Mouse (Mus musculus) kidney, adult 18-20 months (tissue): ENCODE measurements around the gene Pde7b.

ENCODE experiments used
- DNase-seq: peaks from one replicate; pipeline ENCODE4 v3.0.0; 2021

Pde7b gene

DNA sequence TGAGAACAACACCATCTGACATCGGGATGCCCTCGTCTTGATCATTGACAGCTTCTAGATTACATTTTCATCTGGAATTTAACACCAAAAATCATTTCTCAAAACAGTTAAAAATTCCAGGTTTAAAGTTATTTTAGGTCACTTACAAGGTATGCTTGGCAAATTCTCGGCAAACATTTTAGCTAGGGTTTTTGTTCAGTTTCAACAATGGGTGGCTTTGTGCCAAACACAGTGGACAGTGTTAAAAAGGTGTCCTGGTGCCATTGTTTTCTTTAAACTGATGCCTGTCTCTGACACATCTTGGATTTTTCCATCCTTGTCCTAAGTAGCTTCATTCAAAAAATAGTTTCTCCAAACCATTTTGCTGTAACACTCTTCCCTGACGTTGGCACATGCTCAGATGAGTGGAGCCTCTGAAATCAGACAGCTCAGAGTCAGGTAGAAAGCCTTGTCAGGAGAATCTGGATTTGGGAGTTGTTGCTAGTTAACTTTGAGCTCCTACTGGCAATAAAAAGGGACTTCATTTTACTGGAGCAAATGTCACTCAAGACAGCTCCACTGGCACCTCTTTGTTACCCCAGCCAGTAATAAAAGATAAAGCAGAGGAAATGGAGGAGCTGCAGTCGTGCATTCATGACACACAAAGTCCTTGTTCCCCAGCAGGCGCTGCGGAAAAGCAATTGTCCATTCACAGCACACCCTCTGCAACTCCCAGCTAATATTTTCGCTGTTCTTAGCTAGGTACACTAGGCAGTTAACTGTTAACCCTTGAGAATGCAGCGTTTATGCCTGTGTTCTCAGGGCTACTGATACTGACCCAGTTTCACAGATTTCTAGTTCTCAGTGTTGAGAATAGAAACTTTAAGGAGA is 2.0 kb downstream of the Pde7b start:
- DNase-seq, result peak; percentile 46

DNA sequence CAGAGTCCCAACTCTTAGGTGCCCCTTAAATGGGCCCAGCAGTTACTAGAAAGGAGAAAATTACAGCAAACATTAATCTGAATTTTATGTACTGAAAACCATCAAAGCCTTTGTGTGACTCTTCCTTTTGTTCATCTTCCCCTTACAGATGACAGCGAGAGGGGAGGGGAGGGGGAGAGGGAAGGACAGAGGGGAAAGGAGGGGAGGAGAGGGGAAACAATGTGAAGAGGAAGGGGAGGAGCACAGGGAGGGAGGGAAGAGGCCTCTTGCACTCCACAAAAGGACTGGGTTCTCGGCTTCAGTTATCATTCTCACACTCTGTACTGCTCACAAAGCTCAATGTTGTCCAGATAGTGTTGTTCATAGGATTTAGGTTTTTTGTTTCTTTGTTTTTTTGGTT is 5.7 kb downstream of the Pde7b start:
- no peak for DNase-seq

DNA sequence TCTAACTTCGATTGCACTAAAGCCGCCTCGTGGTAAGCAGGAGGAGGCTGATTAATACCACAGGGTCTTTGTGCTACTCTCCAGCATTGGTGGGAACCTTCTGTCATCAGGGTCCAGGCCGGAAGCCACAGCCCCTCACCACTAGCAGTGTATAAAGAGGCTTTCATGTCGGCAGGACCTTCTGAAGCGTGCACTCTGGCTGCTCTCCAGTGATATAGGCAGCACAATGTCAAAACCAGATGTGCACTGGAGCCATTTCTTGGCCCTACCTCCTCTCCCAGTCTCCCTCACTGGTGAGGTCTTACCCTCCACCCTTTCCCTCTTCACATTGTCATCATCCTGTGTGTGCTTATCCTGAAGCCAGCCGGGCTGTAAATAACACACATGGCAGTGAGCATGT is 24.2 kb downstream of the Pde7b start:
- DNase-seq, result no peak

DNA sequence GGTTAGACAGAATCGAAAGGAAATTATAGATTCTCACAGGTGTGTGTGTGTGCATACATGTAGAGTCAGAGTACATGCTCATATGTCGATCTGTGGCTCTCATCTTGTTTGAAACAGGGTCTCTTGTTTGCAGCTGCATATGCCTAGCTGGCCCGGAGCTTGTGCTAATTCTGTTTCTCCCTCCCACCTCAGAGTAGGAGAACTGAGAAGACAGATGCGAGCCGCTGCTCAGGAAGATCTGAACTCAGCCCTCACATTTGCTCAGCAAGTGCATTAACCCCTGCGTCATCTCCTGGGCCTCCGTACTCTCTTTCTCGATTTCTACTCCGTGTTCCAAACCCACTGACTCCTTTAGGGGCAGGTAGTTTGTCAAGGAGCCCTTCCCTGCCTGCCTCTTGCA is 25.0 kb downstream of the Pde7b start:
- DNase-seq, result no peak

DNA sequence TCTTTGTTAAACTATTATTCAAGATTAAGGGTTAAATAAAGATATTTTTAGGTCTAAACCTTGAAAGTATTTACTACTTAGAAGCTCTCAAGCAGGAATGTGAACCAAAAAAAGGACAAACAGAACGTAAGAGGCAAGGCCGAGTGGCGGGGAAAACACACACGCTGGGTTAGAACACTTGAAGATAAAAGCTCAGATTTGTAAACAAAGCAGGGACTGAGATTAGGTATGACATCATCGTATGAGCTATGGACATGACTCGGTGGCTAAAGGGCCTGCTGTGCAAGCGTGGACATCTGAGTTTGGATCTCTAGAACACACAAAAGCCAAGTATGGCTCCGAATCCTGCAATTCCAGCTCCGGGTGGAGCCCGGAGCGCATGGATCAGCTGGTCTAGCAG is 29.2 kb downstream of the Pde7b start:
- no peak for DNase-seq

DNA sequence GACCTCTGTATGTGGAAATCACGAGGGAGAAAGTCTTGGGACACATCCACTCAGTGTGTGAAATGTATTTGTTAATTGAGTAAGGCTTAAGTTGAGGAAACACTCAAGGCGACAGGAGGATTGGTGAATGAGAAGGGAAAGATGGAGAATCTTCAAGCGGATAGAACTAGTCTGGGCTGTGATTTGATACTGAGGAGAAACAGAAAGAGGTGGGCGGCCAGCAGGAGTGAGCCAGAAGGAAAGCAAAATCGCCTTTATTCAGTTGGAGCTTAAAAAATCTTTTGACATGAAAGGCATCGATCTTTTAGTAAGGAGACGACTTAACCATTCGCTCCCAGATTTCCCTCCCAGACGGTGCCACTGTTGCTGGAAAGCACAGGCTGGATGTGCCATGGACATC is 34.9 kb downstream of the Pde7b start:
- DNase-seq, result no peak

DNA sequence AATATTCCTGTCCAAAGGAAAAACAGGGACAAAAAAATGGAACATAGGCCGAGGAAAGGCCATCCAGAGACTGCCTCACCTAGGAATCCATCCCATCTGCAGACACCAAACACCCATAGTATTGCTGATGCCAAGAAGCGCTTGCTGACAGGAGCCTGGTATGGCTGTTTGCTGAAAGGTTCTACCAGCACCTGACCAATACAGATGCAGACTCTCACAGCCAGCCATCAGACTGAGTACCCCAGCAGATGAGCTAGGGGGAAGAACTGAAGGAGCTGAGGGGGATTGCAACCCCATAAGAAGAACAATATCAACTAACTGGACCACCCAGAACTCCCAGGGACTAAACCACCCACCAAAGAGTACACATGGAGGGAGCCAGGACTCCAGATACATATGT is 40.7 kb downstream of the Pde7b start:
- no peak for DNase-seq

DNA sequence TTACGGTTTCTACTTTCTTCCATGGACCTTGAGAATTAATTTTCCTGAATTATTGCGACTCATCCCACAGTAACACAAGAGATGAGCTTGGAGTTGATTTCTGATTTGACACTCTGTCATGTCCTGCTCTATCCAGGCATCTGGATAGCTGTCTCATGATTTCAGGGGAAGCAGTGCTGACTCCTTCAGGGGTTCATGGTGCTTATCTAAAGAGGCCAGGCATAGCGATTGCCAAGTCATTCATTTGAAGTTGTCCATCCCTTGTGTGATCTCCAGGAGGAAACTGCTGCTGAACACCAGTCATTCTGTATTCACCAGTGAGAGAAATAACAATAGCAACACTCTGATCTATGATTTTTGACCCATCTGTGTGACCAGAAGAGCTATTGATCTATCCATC is 43.9 kb downstream of the Pde7b start:
- no peak for DNase-seq

DNA sequence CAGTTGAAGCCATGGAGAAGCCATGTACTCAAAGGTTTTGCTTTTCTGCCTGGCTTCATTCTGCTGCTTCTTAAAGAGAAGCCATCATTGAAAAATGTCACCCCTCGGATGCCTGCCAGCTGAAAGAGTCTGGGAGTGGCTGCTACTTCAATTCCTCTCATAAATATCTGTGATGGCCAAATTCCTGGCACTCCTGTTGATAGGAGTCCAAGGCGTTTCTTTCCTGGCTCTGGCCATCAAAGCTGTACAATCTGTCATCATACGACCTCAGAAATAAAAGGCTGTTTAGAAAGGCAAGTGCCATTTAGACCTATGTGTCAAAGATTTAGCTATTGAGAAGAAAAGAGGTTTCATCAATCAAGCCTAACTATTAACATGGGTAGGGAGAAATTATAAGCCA is 49.6 kb downstream of the Pde7b start:
- DNase-seq, result no peak

DNA sequence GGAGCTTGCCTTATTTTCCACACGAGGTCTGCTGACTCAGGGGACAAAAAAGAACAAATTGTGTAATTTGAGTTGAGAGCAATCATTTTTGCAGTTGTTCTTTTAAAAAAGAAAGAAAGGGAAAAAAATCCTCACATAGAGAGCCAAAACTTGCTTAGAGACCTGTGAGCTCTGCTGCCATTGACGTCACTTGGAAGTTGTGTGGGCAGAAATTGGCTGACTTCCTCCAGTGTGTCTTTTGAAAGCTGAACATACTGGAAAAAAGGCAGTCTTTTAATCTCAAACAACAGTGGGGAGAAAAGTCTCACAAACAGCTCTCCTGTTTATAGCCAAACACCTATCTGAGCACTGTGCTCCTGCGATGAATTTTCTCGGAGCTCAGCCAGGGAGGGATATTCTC is 51.1 kb downstream of the Pde7b start:
- no peak for DNase-seq

DNA sequence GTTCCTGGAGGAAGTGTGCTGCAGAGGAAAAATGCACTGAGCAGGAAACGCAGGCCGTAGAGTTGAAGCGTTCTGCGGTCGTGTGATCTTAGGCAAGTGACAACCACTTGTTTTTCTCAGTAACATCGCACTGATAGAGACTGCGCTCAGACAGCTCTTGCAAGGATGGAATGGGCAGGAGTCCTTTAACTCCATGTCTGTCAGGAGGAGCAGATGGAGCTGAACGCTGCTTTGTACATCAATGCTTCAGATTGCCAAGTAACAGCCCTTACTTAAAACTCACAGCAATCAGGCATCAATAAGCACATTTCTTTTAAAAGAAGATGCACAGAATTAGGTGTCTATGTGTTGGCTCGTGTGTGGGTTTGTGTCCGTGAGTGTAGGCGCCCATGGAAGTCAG is 52.3 kb downstream of the Pde7b start:
- no peak for DNase-seq

DNA sequence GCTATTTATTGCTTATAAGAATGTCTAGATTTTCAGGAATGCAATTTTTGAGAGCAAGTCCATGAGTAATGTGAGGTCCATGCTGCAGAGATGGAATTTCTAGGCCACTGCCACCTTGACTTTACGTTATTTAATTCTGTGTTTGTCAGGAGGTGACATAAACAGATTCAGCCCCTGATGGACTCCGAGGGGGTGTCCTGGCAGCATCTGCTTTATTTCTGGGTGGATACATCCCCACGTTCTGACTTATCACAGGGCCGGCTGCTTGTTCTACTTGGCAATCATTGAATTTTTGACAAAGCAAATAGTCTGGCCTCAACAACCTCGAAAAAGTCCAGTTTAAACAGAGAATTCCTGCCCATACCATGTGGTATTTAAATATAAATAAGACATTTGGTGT is 53.3 kb downstream of the Pde7b start:
- DNase-seq, result no peak

DNA sequence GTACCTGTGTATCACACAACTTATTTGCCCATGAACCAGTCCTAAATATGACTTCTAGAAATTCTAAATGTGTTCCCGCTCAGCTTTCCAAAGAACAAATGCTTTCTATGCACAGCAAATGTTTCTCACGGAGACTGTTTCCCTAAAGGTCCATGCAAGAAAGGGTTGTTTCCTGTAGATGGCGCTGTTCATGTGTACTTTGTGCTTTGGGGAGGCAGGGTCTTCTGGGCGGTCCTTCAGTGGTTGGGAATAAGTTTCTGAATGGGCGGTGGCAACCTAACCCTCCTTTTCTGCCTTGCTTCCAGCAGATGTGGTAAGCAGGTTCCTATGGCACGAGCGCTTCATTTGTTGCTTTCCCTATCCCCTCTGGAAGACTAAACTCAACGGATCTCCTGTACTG is 54.3 kb downstream of the Pde7b start:
- DNase-seq, result no peak

DNA sequence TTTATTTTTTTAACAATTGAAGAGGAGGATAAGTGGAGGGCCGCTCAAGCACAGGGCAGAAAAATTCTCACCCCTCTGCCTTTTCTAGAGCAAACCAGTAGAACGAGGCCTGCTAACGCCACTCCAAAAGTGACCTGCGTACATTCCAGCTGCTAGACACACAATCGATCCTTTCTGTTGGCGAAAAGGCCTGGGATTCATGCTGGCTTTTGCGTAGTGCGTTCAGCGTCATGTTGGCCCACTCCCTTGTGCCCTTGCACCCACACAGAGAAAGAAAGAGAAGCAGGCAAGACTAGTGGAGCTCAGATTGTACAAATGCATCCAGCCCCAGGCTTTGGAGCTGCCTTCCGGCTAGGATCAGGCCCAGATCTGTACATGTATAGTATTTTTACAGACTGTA is 55.4 kb downstream of the Pde7b start:
- no peak for DNase-seq

DNA sequence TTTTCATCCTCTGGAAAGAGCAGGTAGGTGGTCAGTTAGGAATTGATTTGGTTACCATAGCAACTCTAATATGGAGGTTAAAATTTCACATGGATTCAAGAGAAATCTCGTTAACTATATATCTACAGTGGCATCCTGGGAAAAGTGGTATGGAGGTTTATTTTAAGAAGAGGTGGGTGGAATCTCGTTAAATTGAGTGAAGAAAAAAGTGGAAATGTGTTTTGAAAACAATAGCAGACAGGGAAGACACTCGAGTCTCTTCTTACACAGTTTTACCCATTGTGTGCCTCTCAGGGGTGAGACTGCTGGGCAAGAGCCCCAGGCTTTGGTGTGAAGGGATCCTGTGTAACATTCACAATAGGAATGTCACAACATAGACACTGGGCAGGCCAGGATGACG is 56.3 kb downstream of the Pde7b start:
- no peak for DNase-seq

DNA sequence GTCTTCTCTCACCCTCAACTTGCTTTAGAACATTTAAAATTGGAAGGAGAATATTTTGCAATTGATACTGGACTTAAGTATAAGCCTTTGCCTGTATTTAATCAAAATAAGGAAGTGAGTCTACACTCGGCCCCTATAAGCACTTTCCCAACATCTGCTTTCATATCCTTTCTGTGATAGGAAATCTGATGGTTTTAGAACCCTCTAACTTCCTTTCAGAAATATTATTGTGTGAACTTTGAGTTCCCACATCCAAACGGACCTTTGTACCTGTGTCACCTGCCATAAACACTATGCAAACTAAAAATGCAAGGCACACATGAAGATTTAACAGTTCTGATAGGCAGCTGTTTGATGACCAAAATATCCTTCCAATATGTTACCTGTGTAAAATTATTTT is 58.2 kb downstream of the Pde7b start:
- DNase-seq, result no peak

DNA sequence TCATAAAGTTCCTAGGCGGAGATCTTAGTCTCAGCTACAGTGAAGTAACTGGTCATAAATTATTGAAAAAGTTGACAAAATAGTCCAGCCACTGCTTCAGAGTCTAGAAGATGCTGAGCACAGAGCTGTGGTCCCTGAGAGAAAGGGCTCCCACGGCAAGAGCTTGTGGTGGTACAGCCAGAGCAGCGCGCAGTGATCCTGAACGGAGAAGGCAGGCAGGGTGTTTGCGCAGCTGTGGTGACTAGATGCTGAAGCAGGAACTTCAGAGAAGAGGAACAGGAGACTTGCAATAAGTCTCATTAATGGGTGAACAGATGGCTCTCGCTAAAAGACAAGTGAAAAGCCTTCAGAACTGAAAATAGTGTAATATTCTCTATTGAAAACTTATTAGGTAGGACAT is 61.9 kb downstream of the Pde7b start:
- peak; percentile 14 for DNase-seq

DNA sequence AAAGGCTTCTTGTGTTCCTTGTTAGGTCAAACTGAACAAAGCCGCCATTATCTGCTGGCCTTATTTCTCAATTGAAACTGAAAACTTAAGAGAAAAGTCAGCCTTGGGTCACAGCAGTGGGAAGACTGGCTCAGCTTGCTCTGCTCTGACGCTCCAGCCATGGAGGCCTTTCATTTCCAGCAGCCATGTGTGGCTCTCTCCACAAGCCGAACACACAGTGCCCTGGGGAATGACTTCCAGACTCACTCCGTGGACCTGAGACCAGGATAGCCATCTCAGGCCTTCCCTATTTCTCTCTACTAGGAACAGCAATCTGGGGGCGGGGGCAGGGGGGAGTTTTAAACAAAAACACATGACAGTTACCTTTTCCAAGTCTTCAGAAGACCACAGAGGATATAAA is 63.2 kb downstream of the Pde7b start:
- no peak for DNase-seq

DNA sequence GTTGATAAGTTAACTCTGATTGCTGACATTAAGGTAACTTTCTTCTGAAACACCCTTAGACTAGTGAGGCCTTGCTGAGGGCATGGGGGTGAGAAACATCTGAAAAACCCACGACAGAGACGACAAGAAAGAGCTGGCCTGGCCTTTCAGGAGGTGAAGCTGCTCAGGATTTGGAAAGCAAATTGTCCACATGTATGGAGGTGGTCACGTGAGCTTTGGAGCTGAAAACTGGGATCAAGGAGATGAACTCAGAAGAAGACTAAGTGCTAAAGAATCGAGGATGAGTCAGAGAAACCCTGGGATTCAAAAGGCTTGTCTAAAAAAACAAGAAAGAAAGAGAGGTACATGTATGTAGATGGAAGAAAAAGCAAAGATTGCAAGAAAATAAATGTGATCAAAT is 65.2 kb downstream of the Pde7b start:
- no peak for DNase-seq

DNA sequence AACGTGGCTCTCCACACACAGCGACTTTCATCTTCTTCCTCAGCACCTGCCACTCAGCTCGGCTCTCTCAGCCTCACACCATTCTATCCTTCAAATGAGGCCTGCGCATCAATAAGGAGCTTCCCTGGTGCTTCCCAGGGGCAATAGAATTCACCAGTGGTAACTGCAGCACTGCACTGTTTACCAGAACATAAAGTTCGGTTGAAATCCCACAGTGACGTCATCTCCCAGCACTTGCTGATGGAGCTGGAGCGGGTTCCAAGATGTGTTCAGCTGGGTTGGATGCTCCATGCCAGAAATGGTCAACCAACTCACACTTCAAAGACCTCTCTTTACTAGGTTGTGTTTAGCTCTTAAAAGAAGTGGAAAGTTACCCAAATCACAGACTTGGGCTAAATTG is 65.6 kb downstream of the Pde7b start:
- no peak for DNase-seq

DNA sequence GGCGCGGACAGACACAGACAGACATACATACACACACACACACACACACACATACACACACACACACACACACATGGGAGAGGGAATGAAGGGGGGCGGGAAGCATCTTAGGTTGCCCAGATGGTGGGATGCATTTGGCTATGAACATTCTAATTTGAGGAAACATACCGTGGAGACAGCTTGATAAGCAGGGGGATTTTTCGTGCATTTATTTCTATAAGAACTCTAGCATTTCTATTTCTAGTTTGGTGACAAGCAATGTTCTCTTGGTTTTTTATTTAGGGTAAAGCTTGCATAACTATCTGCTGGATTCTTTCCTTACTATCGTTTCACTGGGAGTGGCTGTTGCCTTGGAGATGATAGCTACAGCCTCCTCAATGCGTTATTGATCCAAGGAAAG is 66.2 kb downstream of the Pde7b start:
- no peak for DNase-seq

DNA sequence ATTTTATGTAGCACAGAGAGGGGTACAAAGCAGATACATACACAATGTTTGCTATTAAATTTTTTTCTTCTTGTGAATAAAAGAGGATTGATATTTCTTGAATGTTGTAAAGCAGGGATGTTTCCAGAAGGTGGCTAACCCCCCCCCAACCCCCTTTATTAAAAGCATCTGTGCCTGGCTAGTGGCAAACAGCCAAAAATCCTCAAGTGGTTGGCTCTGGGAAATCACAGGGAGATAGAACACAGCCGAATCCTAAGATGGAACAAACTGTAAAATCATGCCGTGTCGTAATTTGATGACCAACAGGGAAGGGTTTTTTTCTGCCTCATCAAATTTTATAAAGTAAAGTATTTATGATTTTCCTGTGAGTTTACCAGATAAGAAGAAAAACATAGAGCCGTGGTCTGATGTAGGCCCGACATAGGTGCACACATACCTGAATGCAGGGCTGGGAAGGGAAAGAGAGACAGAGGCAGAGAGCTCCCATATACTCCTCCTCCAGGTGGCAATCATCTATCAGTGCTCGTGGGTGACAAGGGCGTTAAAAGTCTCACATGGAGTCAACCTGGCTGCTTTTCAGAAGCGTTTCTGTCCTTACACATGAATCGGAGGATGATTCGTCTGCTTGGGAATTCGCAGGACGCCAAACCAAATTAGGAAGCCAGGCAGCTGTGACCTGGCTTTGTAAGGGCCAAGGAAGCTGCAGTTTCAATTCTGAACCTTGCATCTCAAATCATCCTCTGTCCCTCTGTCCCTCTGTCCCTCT is 67.4 kb downstream of the Pde7b start:
- no peak for DNase-seq

DNA sequence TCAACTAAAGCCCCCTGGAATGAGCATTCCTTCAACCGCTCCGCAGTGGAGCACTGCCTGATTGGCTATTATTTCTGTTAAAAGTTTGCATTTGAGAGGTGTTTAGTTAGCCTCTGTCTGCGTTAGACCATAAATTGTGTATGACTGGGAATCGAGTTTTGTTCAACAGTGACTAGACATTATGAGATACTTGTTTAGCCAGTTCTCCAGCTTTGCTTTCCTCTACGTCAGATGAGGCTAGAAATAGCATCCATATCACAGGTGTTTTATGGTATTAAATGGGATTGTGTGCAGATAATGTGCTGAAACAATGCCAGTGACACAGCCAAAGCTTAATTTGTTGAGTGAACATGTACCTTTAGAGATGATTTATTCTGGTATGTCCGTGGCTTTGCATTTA is 70.3 kb downstream of the Pde7b start:
- no peak for DNase-seq

DNA sequence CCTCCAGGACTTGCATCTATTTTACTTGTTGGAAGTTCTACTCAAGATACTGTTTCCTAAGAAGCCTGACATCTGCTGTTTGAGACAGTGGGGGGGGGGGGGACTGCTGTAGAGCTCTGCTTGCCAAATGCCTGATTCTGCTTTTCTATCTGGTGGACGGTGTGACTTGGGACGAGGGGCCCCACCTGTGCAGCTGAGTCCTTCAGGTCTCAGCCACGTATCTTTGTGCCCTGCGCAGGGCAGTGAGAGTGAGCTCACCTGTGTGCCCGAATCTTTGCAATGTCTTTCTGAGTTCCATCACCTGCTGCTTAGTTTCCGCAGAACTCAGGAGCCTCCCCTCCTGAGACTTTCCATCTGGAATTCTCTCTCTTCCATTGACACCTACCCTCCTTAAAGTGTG is 70.7 kb downstream of the Pde7b start:
- DNase-seq, result no peak

DNA sequence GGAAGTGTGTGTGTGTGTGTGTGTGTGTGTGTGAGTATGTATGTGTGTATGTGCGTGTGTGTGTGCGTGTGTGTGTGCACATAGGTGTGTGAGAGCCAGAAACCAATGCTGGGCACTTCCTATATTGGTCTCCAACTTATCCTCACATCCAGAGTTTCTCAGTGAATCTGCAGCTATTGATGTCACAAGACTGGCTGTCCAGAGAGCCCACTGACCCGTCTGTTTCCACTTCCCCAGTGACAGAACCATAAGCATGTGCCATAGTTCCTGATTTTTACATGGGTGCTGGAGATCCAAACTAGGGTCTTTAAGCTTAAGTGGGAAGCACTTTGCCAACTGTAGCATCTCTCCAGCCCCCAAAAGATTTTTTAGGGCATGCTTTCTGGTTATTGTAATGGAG is 71.6 kb downstream of the Pde7b start:
- DNase-seq, result no peak
